Mouse (Mus musculus): ENCODE data around the gene Serpinb9d. TPM values are rescaled to one million over a fixed set of nuclear protein-coding genes. Genes with fewer than 3 reads are reported as not detected.

Serpinb9d gene
- polyA plus RNA-seq (2012; rRNA removed; ENCODE audit: low replicate concordance): not detected in 2 replicates

GRCm38 (mm10) chr13:33192659-33193058 lies at the start of gene Serpinb9d:
Gene Serpinb9d (plus strand): TSS chr13:33192959.

GRCm38 (mm10) chr13:33159642-33160041 lies 33.1 kb upstream of the Serpinb9d start, which contains the start of gene Serpinb9c:
Gene Serpinb9c (minus strand): TSS chr13:33159742.

GRCm38 (mm10) chr13:33249312-33249711 lies 56.6 kb downstream of the Serpinb9d start, which contains the start of gene Serpinb9e:
Gene Serpinb9e (plus strand): TSS chr13:33249612.

Other genes starting within 250 kb of the Serpinb9d start
- gene Serpinb6b, start 227.8 kb upstream of the Serpinb9d start, polyA plus RNA-seq (2012; rRNA removed; ENCODE audit: low replicate concordance): 0.36 and 0.44 TPM in 2 replicates
- 0.32 and 0.55 TPM in 2 replicates for gene Serpinb9, start 189.7 kb upstream of the Serpinb9d start, polyA plus RNA-seq (2012; rRNA removed; ENCODE audit: low replicate concordance)
- not detected in 2 replicates for gene Serpinb9b, start 165.5 kb upstream of the Serpinb9d start, polyA plus RNA-seq (2012; rRNA removed; ENCODE audit: low replicate concordance)
- not detected in 2 replicates for gene Serpinb1b, start 114.4 kb upstream of the Serpinb9d start, polyA plus RNA-seq (2012; rRNA removed; ENCODE audit: low replicate concordance)
- gene Serpinb9c, start 33.2 kb upstream of the Serpinb9d start, polyA plus RNA-seq (2012; rRNA removed; ENCODE audit: low replicate concordance): not detected in 2 replicates
- gene Serpinb9e, start 56.7 kb downstream of the Serpinb9d start, polyA plus RNA-seq (2012; rRNA removed; ENCODE audit: low replicate concordance): not detected in 2 replicates
- gene Serpinb9f, start 131.1 kb downstream of the Serpinb9d start, polyA plus RNA-seq (2012; rRNA removed; ENCODE audit: low replicate concordance): not detected in 2 replicates
- gene Gm11397, start 202.8 kb downstream of the Serpinb9d start, polyA plus RNA-seq (2012; rRNA removed; ENCODE audit: low replicate concordance): not detected in 2 replicates

All from duodenum, adult 2 months (tissue).